Mouse (Mus musculus) layer of hippocampus, postnatal 25 days (tissue): ENCODE measurements around the gene Inf2. TPM values are rescaled to one million over a fixed set of nuclear protein-coding genes. Genes with fewer than 3 reads are reported as not detected.

Experiments
- DNase-seq, 2 experiments: peaks; one replicate each; pipeline ENCODE4 v3.0.0; 2022; ENCODE audit warnings: mixed read lengths in 2 of 2, low spot score in 1 of 2; ENCODE audit errors: extremely low spot score in 1 of 2
- microRNA-seq, 2 experiments: library from miRNA; unstranded; fragments of <30 nt; microRNA quantifications; one replicate each; pipeline ENCODE4 v1.2.0; 2021
- total RNA-seq, 2 experiments: library from RNA; stranded (reverse); gene quantifications; 2 replicates each; pipeline ENCODE4 v1.2.3; 2021

Inf2 gene
- total RNA-seq, 2 experiments from 2014 or later, result 116 to 146 TPM

- DNase-seq, result peak; percentile 34 to 41
Observed at GRCm38 (mm10) chr12:112644855-112645506, 56.4 kb downstream of the Inf2 start.

- no peak for DNase-seq
Observed at GRCm38 (mm10) chr12:112646139-112646538, 57.6 kb downstream of the Inf2 start.

- DNase-seq, result no peak
Observed at GRCm38 (mm10) chr12:112648081-112648480, 59.5 kb downstream of the Inf2 start.

GRCm38 (mm10) chr12:112651778-112652439 lies 63.3 kb downstream of the Inf2 start:
- no peak for DNase-seq

GRCm38 (mm10) chr12:112653157-112653824 lies 64.7 kb downstream of the Inf2 start:
- peak; percentile 67 to 92 for DNase-seq

- no peak for DNase-seq
Observed at GRCm38 (mm10) chr12:112654076-112654475, 65.5 kb downstream of the Inf2 start.

GRCm38 (mm10) chr12:112658619-112659018 lies 70.0 kb downstream of the Inf2 start:
- no peak for DNase-seq

- DNase-seq, result peak; percentile 58 to 80
Observed at GRCm38 (mm10) chr12:112659109-112659508, 70.5 kb downstream of the Inf2 start.

GRCm38 (mm10) chr12:112660576-112661326 lies 72.2 kb downstream of the Inf2 start:
- no peak for DNase-seq

GRCm38 (mm10) chr12:112661327-112661605 lies 72.7 kb downstream of the Inf2 start:
- no peak for DNase-seq

- DNase-seq, result no peak
Observed at GRCm38 (mm10) chr12:112661851-112662250, 73.3 kb downstream of the Inf2 start.

- no peak for DNase-seq
Observed at GRCm38 (mm10) chr12:112663303-112663702, 74.7 kb downstream of the Inf2 start.

- no peak for DNase-seq
Observed at GRCm38 (mm10) chr12:112663716-112664115, 75.1 kb downstream of the Inf2 start.

GRCm38 (mm10) chr12:112664124-112664523 lies 75.5 kb downstream of the Inf2 start:
- no peak for DNase-seq

GRCm38 (mm10) chr12:112664656-112665055 lies 76.1 kb downstream of the Inf2 start:
- no peak for DNase-seq

Small RNA genes within 50 kb of the gene (microRNA-seq; reads per million reads assigned to microRNA genes)
- gene Mir6939, result 0.92 to 2.0 reads per million in 2 experiments

Other genes with a start within 250 kb of the Inf2 start
- under 1 TPM; 0.32 to 0.56 TPM for gene A530016L24Rik, start 99.3 kb upstream of the Inf2 start, total RNA-seq
- gene Tmem179, start 72.0 kb upstream of the Inf2 start, total RNA-seq, result 100 to 1,000 TPM; 113 to 133 TPM
- gene Adssl1, start 31.3 kb downstream of the Inf2 start, total RNA-seq, result 10 to 100 TPM; 11.4 to 12.9 TPM
- gene Siva1, start 55.9 kb downstream of the Inf2 start, total RNA-seq, result 10 to 100 TPM; 20.0 to 21.9 TPM
- 100 to 1,000 TPM; 147 to 158 TPM for gene Akt1, start 86.1 kb downstream of the Inf2 start, total RNA-seq
- gene Zbtb42, start 90.0 kb downstream of the Inf2 start, total RNA-seq, result under 1 TPM; 0.40 to 0.76 TPM
- 100 to 1,000 TPM; 180 to 192 TPM for gene Cep170b, start 131.7 kb downstream of the Inf2 start, total RNA-seq
- 10 to 100 TPM; 11.1 to 11.9 TPM for gene Pld4, start 171.9 kb downstream of the Inf2 start, total RNA-seq
- 1 to 10 TPM; 3.2 to 3.5 TPM for gene Ahnak2, start 213.9 kb downstream of the Inf2 start, total RNA-seq
- 10 to 100 TPM; 13.5 to 14.7 TPM for gene Clba1, start 220.2 kb downstream of the Inf2 start, total RNA-seq
- gene Cdca4, start 240.6 kb downstream of the Inf2 start, total RNA-seq, result 1 to 10 TPM; 8.0 to 9.7 TPM